Mouse (Mus musculus): ENCODE results near the gene Pitpnm2.

Gene Pitpnm2

GRCm38 (mm10) chr5:124206481-124207038, 43.0 kb downstream of the Pitpnm2 start:
- TF ChIP-seq POU5F1 (IDR thresholded peaks at IDR 0.05; ENCODE audit: borderline replicate concordance, low read length), result no peak
- no peak for TF ChIP-seq NANOG (IDR thresholded peaks at IDR 0.05; ENCODE audit: borderline replicate concordance, low read length)
- TF ChIP-seq CTCF (conservative IDR thresholded peaks at IDR 0.05; ENCODE audit: low read length), result no peak

GRCm38 (mm10) chr5:124205809-124206380, 43.7 kb downstream of the Pitpnm2 start:
- TF ChIP-seq NANOG (IDR thresholded peaks at IDR 0.05; ENCODE audit: borderline replicate concordance, low read length) (no peak), CTCF (conservative IDR thresholded peaks at IDR 0.05; ENCODE audit: low read length) (no peak), POU5F1 (IDR thresholded peaks at IDR 0.05; ENCODE audit: borderline replicate concordance, low read length) (no peak)
- Histone ChIP-seq H3K27me3 (ENCODE audit: insufficient read depth, low read length) (peaks cover 8% of the 10 kb centered on the region), H3K4me1 (replicated peaks; ENCODE audit: low read depth, low read length) (peaks cover 57% of the 10 kb centered on the region), H3K4me3 (replicated peaks; ENCODE audit: low read length) (peak overlapping the region; percentile 41; the same call in 1 of the 2 replicates), H3K36me3 (ENCODE audit: insufficient read depth, low read length) (no peaks in the 10 kb centered on the region), H3K9me3 (ENCODE audit: low read length) (no peaks in the 10 kb centered on the region)

More at GRCm38 (mm10) chr5:124206481-124207038, 43.0 kb downstream of the Pitpnm2 start:
- peak overlapping the region; percentile 41; the same call in 1 of the 2 replicates for H3K4me3 ChIP-seq (replicated peaks; ENCODE audit: low read length)
- H3K9me3 ChIP-seq (ENCODE audit: low read length), result no peaks in the 10 kb centered on the region
- H3K36me3 ChIP-seq (ENCODE audit: insufficient read depth, low read length), result no peaks in the 10 kb centered on the region
- H3K4me1 ChIP-seq (replicated peaks; ENCODE audit: low read depth, low read length), result peaks cover 62% of the 10 kb centered on the region
- H3K27me3 ChIP-seq (ENCODE audit: insufficient read depth, low read length), result peaks cover 8% of the 10 kb centered on the region

GRCm38 (mm10) chr5:124205211-124205610, 44.3 kb downstream of the Pitpnm2 start:
- Histone ChIP-seq H3K4me3 (replicated peaks; ENCODE audit: low read length) (no peak overlapping the region), H3K36me3 (ENCODE audit: insufficient read depth, low read length) (no peaks in the 10 kb centered on the region), H3K27me3 (ENCODE audit: insufficient read depth, low read length) (peaks cover 8% of the 10 kb centered on the region), H3K9me3 (ENCODE audit: low read length) (no peaks in the 10 kb centered on the region), H3K4me1 (replicated peaks; ENCODE audit: low read depth, low read length) (peaks cover 58% of the 10 kb centered on the region)
- no peak for TF ChIP-seq POU5F1 (IDR thresholded peaks at IDR 0.05; ENCODE audit: borderline replicate concordance, low read length)
- TF ChIP-seq CTCF (conservative IDR thresholded peaks at IDR 0.05; ENCODE audit: low read length), result no peak
- no peak for TF ChIP-seq NANOG (IDR thresholded peaks at IDR 0.05; ENCODE audit: borderline replicate concordance, low read length)

GRCm38 (mm10) chr5:124204127-124204794, 45.3 kb downstream of the Pitpnm2 start:
- H3K27me3 ChIP-seq (ENCODE audit: insufficient read depth, low read length), result peaks cover 8% of the 10 kb centered on the region
- H3K4me1 ChIP-seq (replicated peaks; ENCODE audit: low read depth, low read length), result peaks cover 56% of the 10 kb centered on the region
- no peak overlapping the region for H3K4me3 ChIP-seq (replicated peaks; ENCODE audit: low read length)
- TF ChIP-seq CTCF (conservative IDR thresholded peaks at IDR 0.05; ENCODE audit: low read length), result no peak
- no peak for TF ChIP-seq POU5F1 (IDR thresholded peaks at IDR 0.05; ENCODE audit: borderline replicate concordance, low read length)
- TF ChIP-seq NANOG (IDR thresholded peaks at IDR 0.05; ENCODE audit: borderline replicate concordance, low read length), result no peak
- no peaks in the 10 kb centered on the region for H3K9me3 ChIP-seq (ENCODE audit: low read length)
- no peaks in the 10 kb centered on the region for H3K36me3 ChIP-seq (ENCODE audit: insufficient read depth, low read length)

- H3K36me3 ChIP-seq (ENCODE audit: insufficient read depth, low read length), result no peaks in the 10 kb centered on the region
- TF ChIP-seq CTCF (conservative IDR thresholded peaks at IDR 0.05; ENCODE audit: low read length) (no peak), NANOG (IDR thresholded peaks at IDR 0.05; ENCODE audit: borderline replicate concordance, low read length) (no peak), POU5F1 (IDR thresholded peaks at IDR 0.05; ENCODE audit: borderline replicate concordance, low read length) (no peak)
- no peaks in the 10 kb centered on the region for H3K9me3 ChIP-seq (ENCODE audit: low read length)
- no peak overlapping the region for H3K4me3 ChIP-seq (replicated peaks; ENCODE audit: low read length)
- peaks cover 8% of the 10 kb centered on the region for H3K27me3 ChIP-seq (ENCODE audit: insufficient read depth, low read length)
- H3K4me1 ChIP-seq (replicated peaks; ENCODE audit: low read depth, low read length), result peaks cover 50% of the 10 kb centered on the region
Measured at GRCm38 (mm10) chr5:124203251-124203650, 46.3 kb downstream of the Pitpnm2 start.

- TF ChIP-seq POU5F1 (IDR thresholded peaks at IDR 0.05; ENCODE audit: borderline replicate concordance, low read length) (no peak), NANOG (IDR thresholded peaks at IDR 0.05; ENCODE audit: borderline replicate concordance, low read length) (no peak), CTCF (conservative IDR thresholded peaks at IDR 0.05; ENCODE audit: low read length) (no peak)
- peaks cover 38% of the 10 kb centered on the region for H3K4me1 ChIP-seq (replicated peaks; ENCODE audit: low read depth, low read length)
- no peak overlapping the region for H3K4me3 ChIP-seq (replicated peaks; ENCODE audit: low read length)
- H3K9me3 ChIP-seq (ENCODE audit: low read length), result no peaks in the 10 kb centered on the region
- H3K27me3 ChIP-seq (ENCODE audit: insufficient read depth, low read length), result peaks cover 8% of the 10 kb centered on the region
- H3K36me3 ChIP-seq (ENCODE audit: insufficient read depth, low read length), result no peaks in the 10 kb centered on the region
Measured at GRCm38 (mm10) chr5:124202071-124202470, 47.5 kb downstream of the Pitpnm2 start.

GRCm38 (mm10) chr5:124201564-124201963, 48.0 kb downstream of the Pitpnm2 start:
- Histone ChIP-seq H3K9me3 (ENCODE audit: low read length) (no peaks in the 10 kb centered on the region), H3K27me3 (ENCODE audit: insufficient read depth, low read length) (peaks cover 8% of the 10 kb centered on the region), H3K4me3 (replicated peaks; ENCODE audit: low read length) (no peak overlapping the region), H3K36me3 (ENCODE audit: insufficient read depth, low read length) (no peaks in the 10 kb centered on the region), H3K4me1 (replicated peaks; ENCODE audit: low read depth, low read length) (peaks cover 33% of the 10 kb centered on the region)
- no peak for TF ChIP-seq POU5F1 (IDR thresholded peaks at IDR 0.05; ENCODE audit: borderline replicate concordance, low read length)
- no peak for TF ChIP-seq CTCF (conservative IDR thresholded peaks at IDR 0.05; ENCODE audit: low read length)

GRCm38 (mm10) chr5:124200844-124201243, 48.7 kb downstream of the Pitpnm2 start:
- H3K4me1 ChIP-seq (replicated peaks; ENCODE audit: low read depth, low read length), result peaks cover 26% of the 10 kb centered on the region
- no peaks in the 10 kb centered on the region for H3K9me3 ChIP-seq (ENCODE audit: low read length)
- no peak overlapping the region for H3K4me3 ChIP-seq (replicated peaks; ENCODE audit: low read length)
- TF ChIP-seq CTCF (conservative IDR thresholded peaks at IDR 0.05; ENCODE audit: low read length), result no peak
- no peak for TF ChIP-seq NANOG (IDR thresholded peaks at IDR 0.05; ENCODE audit: borderline replicate concordance, low read length)
- TF ChIP-seq POU5F1 (IDR thresholded peaks at IDR 0.05; ENCODE audit: borderline replicate concordance, low read length), result no peak
- peaks cover 8% of the 10 kb centered on the region for H3K27me3 ChIP-seq (ENCODE audit: insufficient read depth, low read length)
- H3K36me3 ChIP-seq (ENCODE audit: insufficient read depth, low read length), result no peaks in the 10 kb centered on the region
